Mouse (Mus musculus) right cerebral cortex, adult 2 months (tissue): ENCODE results near the gene 4930447F04Rik.

ENCODE experiments used
- DNase-seq, 2 experiments: peaks; one replicate each; pipeline ENCODE4 v3.0.0; 2021 to 2022; ENCODE audit warnings: low spot score in 2 of 2

4930447F04Rik gene

GRCm38 (mm10) chrX:66304124-66304523, at the start of gene 4930447F04Rik:
TSS of gene 4930447F04Rik (minus strand) at chrX:66304224.
- DNase-seq = no peak
